Mouse (Mus musculus) layer of hippocampus, adult 9-11 months (tissue): ENCODE results near the gene Shoc2.
"Not testable (repeated sequence)": the region's sequence is repeated elsewhere in the genome, so short reads cannot be mapped to it uniquely, and the experiment has no call there.

Experiments used
- DNase-seq: peaks from one replicate; pipeline ENCODE4 v3.0.0; 2022

Shoc2 gene

DNA sequence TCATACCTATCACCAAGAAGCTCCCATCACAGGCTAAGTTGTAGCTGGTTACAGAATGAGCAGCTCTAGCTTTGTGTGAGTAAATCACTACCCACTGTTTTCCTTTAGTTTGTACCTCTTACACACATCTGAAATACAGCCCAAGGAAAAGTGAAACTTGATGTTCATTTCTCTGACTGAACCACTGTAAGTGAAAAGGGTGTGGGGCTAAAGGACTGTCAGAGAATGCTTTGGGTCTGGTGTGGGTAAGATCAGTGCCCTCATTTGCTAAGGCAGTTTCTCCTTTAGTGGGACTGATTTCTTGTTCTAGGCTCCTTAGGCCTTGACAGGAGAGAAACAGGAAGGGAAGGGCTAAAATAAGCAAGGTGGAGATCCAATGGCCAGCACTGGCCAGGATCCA is 10.1 kb upstream of the Shoc2 start:
- DNase-seq, result no peak

DNA sequence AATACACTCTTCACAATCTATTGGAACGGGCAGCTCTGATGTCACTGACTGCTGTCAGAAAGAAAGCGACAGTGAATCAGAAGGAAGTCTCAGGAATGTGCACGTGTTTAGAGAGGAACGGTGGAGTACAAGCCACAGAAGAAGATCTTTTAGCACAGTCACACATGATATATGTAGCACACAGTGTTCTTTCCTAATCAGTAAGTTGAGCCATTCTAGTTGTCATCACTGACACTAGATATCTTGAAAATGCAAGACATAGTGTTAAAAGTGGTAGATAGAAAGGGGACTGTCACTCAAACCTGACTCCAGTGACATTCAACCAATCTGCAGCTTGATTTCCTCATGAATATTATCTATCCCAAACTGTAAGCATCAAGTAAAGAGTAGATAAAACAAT is 4.6 kb upstream of the Shoc2 start:
- DNase-seq, result no peak

DNA sequence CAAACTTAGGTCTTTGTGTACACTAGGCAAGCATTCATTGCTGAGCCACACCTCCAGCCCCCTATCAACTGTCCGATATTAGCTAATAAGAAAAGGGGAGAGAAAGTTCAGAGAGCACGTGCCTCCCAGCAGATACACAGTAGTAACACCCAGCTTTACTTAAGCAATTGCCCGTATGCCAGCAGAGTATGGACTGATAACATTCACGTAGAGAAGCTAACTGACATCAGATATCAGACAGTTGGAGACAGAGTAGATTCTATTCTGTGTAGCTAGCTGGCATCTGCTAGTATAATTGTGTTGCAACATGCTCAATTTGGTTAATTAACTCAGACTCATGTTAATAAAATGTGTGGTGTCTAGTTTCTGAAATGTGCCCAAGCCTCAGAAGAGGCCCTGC is 3.0 kb upstream of the Shoc2 start:
- DNase-seq, result peak; percentile 34

DNA sequence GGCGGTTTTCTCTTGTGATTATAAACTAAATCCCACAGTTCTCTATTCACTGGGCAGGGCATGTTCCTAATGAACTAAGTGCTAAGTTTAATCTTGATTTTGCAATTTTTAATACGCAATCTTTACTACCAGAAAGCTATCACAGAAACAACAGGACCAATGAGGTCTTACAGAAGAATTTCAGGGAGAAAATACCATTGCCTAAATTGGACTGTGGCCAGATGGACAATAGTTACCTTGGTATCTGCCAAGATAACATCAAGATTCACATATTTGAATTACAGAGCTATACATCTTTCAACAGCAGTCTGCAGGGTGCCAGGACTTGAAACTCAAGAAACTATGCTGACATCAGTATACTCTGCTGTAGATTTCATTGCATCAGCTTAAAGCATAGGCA is 1.8 kb upstream of the Shoc2 start:
- no peak for DNase-seq

DNA sequence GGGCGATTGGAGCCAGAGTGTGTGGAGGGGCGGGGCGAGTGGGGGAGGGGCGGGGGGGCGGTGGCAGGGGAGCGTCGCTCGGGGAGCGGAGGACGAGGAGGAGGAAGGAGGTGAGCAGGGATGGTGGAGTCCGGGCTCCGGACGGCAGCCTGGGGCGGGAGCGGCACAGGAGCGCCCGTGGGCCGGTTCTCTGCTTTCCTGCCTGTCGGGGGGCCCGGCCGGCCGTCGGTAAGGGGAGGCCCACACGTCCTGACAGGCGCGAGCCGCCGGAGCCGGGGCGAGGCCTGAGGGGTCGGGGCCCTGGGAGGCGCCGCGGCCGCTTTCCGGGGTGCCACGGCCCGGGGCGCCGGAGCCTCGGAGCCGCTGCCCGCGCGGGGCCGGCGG is 672 bp downstream of the Shoc2 start:
- no peak for DNase-seq

DNA sequence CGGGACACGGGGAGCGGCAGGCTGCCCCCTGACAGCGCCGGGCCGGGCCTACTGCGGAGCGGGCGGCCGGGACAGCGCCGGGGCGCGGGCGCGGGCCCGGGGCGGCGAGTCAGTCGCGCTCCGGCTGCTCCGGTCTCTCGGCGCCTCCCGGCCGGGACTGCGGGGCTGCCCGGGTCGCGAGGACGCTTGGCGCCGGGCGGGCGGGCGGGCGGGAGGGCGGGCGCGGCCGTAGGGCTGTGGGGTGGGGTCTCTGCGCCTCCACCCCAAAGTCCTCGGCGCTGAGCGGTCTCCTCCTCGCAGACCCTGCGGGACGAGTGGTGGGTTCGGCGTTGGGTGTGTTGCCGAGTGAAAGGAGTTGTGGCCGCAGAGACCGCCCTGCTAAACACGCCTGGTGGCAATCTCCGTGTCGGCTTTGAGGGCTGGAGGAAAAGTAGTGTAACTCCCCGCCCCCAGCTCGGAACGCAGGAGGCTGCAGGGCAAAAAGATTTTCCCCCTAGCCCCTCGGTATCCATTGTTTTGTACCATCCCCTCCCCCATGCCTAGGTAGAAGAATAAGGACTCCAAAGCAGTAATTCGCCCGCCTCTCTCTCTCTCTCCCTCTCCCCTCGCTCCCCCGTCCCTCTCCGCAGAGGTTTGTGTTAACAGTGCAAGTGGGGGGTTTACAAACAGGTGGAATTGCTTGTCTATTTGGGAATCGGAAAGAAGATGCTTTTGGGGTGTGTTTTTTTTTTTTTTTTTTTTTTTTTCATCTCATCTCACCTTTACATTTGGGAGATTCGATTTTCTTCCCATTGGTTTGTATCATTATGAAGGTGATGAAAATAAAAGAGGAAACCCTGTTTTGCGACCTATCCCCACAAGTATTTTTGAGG is 1.3 kb downstream of the Shoc2 start:
- DNase-seq, result peak; percentile 19

DNA sequence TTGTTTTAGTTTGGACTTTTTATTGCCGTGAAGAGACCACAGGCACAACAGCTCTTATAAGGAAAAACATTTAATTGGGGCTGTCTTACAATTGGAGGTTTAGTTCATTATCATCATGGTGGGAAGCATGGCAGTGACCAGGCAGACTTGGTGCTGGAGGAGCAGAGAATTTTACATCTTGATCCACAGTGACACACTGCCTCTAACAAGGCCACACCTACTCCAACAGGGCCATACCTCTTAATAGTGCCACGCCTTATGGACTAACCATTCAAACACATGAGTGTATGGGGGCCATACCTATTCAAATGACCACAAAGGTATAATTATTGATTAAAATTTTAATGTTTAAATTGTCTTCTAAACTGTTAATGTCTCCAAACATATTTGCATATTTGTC is 13.4 kb downstream of the Shoc2 start:
- DNase-seq, result no peak

DNA sequence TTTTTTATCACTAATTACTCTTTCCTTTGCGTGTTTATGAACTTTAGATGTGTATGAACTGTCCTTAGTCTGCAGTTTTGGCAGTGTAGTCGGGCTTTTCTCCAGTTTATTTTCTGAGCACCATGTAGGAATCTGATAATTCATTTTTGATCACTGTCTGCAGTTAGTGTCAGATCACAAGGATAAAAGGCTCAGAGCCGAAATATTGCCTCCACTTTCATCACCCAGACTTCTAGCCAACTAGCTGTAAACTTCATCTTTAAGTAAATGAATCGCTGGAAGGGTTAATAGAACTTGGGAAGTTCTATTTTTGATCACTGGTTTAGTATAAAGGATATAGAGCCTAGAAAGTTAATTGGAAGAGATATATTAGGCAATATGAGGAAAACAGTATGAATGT is 18.4 kb downstream of the Shoc2 start:
- DNase-seq, result no peak

DNA sequence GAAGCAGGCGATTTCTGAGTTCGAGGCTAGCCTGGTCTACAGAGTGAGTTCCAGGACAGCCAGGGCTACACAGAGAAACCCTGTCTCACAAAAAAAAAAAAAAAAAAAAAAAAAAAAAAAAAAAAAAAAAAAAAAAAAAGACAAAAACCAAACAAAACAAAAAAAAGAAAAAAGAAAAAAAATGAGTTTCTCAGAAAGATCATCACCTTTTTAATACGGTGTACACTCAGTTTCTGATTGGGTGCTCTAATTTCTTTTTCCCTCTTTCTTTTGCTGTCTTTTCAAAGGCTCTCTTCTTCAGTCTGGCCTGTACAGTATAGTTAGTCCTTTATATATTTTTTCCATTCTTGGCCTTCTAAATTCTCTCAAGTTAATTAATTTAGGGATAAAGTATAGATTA is 20.2 kb downstream of the Shoc2 start:
- DNase-seq, result not testable (repeated sequence)

DNA sequence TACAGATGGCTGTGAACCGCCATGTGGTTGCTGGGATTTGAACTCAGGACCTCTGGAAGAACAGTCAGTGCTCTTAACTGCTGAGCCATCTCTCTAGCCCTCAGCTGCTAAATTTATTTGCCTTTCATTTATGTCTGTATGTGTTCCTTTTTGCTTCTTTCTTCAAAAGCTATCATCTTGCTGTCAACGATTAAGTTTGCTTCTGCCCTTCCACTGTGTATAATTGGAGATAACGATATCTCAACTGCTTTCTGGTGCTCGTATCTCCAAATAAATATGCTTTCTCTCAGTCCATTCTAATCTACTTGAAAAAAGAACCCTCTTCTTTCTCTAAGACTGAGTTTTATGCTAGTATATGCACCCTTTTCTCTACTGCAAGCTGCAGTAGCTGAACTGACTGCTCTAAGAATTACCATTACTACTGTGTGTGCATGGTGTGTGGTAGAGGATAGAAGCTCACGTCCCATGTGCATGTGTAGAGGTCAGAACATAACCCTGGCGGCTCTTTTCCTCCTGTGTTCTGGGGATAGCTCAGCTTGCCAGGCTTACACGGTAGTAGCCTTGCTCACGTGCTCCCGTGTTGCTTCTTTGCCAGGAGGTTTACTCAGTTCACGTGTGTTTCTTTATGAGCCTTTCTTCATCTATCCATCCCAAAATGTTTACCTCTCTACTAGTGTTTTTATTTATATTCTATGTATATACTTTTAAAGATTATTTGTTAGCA is 21.0 kb downstream of the Shoc2 start:
- DNase-seq, result no peak

DNA sequence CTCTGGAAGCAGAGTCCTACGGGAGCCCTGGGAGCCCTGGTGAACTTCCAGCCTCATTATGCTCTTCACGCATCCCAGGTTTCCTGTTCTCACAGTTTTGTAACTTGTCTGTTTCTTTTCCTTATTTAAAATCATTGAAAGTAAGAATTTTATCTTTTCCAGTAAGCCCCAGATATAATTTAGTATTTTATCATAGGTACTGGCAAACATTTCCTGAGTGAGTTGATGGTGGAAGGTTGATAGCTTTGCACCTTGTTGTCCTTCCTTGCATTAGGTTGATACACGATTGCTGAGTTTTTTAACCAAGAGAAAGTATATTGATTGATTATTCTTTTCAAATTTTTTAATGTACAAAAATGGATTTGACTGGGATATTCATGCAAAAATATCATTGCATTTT is 25.1 kb downstream of the Shoc2 start:
- DNase-seq, result no peak

DNA sequence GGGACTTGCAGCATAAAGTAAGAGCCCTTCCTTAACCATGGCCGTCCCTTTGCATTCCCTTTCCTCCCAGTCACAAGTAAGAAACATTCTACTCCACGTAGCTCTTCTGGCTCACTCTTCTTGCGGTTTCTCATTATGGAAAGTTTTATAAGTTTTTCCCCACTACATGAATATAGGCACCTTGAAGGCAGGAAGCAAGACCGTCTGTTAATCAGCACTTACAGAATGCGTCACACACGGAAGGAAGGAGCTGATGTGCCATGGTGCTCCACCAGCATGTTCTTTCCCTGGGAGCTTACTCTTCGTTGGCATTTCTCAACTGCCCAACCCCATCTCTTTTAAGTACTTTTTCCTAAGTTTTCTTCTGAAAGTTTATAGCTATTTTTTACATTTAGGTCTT is 27.8 kb downstream of the Shoc2 start:
- no peak for DNase-seq

DNA sequence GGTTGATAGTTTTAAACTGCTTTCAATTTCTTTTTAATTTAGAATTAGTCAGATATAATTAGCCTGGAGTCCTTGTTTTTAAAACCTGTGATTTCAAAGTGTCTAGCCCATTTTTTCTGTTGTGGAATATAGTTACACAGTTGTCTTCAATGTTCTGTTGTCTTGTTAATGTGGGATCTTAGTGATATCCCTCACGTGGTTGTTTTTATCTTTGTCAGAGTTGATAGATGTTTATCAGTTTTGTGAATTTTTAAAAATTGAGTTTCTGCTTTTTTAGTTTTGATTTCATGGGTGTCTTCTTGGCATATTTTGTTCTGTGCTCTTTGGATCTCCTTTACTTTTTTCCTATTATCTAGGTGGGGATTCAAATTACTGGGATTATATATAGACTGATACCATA is 29.6 kb downstream of the Shoc2 start:
- no peak for DNase-seq

DNA sequence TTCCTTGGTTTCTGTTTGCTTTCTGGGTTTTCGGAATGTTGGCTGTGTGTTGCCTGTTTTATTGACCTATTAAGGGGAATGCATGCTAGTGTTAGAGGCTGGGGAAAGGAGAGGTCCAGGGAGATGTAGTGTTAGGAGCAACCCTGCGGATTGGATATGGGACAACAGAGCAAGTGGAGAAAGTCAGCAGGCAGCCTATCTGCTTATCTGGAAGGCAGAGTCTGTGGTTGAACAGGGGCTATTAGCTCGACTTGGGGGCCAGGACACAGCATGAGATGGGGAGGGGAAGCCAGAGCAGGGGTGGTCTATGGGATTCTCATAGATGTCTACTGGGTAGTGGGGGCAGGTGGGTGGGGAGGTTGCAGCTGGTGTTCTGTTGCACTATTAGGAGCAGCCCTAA is 37.9 kb downstream of the Shoc2 start:
- no peak for DNase-seq

DNA sequence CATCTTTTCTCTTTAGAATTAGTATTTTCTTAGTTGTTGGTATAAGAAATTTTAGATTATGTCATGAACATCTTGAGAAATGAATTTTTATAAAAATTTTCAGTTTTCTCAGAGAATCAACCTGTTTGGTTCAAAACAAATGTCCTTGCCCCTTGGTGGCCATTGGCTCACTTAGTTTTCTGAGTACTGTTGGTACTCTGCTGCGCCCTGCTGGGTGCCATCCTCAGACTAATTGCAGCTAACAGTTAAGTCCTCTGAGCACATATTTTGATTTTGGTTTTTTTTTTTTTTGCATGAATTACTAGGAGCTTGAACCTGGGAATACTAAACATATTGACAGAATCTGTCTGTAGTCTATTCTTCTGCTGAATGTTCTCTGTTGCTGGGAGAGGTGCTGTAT is 39.2 kb downstream of the Shoc2 start:
- DNase-seq, result no peak

DNA sequence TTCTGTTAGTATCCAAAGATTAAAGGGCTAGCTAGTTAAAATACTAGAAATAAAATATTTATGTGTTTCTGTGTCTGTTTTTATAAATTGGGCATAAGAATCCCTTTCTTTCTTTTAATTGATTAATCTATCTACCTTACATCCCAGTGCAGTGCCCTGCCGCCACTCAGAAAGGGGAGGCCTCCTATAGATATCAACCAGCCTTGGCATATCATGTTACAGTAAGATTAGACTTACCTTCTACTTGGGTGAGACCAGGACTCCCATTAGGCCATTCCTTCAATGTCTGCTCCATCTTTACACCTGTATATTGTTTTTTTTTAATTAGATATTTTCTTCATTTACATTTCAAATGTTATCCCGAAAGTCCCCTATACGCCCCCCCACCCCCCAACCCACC is 40.5 kb downstream of the Shoc2 start:
- DNase-seq, result no peak

DNA sequence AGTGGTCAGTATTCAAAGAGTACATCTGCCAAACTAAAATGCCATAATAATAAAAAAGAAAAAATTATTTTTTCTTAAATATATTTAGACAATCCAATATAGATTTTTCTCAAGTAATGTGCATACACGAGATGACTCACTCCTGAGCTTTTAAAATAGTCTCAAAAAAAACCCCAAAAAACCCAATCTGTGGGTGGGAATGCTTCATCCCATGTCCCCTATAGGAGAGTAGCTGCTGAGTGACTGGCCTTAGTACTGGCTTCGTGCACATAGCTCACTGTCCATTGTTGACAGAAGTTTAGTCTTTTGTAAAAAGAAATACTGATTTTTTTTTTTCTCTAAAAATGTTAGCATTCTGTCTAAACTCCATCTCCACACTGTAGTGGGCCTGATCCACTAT is 46.4 kb downstream of the Shoc2 start:
- no peak for DNase-seq

DNA sequence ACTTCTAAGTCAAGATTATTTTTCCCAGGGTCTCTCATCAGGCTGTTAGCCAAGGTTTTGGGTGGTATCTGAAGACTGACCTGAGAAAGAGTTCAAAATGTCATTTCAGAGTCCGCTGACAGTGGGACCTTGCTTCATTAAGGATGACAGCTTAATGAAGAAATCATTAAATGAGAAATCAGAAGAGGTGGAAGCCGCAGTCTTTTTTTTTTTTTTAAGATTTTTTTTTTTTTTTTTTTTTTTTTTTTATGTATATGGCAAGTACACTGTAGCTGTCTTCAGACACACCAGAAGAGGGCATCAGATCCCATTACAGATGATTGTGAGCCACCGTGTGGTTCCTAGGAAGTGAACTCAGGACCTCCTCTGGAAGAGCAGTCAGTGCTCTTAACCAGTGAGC is 49.8 kb downstream of the Shoc2 start:
- no peak for DNase-seq

DNA sequence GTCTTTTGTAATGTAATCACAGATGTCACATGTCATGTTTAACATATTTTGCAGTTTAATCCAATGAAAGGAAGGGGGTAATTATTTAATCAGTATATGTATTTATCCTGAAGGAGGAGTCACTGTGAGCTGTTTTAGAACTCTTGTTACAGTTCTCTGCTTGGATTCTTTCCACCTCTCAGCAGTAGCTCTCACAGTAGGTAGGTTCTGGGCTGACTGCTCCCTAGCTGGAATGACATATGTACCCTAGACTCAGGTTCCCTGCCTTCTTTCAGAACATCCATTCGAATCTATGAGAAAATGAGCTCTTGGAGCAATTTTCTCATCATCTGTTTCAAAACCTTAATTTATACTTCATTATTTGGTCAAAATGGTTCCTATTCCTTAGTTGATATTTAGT is 50.2 kb downstream of the Shoc2 start:
- no peak for DNase-seq

DNA sequence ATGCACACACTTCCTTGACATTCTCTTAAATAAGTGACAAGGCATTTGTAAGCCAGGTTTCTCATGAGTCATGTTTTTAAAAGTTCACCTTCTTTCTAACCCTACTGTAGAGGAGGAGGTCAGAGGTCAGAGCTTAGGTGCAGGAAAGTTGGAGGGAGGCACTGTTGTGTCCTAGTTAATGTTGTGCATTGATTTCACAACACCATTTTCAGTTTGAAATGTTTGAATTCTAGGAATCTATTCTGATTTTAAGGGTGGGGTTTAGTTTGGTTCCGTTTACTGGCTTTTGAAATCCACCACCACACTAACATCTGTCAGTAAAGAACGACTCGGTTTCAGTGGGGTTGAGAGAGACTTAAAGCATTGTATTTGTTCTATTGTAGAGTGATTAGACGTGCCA is 66.9 kb downstream of the Shoc2 start:
- DNase-seq, result no peak

DNA sequence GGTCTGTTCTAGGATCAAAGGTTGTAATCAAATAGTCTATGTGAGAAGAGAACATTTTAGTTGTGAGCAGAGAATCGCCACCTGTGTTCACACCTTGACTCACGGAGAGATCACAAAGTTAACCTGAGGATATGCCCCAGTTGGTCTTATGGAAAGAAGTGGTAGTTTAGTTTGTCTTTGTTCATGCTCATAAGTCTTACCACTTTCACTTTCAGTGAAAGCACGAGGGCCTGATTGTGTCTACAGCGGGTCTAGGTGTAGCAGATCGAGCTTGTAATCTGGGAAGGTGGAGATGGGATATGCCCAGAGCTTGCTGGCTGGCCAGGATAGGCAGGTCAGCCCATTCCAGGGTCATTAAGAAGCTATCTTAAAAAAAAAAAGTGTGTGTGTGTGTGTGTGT is 70.9 kb downstream of the Shoc2 start:
- DNase-seq, result no peak

DNA sequence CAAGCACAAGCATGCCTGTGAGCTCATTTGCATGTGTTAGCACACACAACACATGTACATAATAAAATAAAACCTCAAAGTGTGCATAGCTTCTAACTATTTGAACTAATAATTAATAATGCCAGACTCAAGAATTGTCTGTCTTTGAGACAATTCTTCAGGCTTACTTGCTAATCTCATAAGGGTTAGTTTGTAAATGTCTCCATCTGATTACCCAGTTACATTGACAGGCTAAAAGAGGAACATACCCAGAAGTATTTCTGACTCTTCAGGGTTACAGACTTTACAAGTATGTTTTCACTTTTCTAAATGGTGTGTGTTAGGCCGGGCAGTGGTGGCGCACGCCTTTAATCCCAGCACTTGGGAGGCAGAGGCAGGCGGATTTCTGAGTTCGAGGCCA is 71.4 kb downstream of the Shoc2 start:
- no peak for DNase-seq

DNA sequence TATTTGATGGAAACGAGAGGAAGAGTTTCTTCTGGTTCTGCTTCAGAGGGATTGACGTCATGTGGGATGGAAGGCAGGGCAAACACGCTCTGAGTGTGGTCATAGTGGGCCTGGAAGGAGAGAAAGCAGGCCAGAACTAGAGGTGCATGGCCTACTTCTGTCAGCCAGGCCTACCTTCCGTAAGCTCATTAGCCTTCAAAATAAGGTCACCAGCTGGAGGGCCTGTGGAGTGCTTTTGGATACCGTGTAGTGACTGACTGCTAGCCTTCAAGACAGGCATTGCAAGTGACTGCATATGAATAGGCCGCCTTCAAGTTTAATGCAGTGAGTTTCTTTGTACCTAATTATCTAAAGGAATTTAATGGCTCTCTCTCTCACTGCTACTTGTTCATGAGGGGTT is 91.0 kb downstream of the Shoc2 start:
- no peak for DNase-seq

DNA sequence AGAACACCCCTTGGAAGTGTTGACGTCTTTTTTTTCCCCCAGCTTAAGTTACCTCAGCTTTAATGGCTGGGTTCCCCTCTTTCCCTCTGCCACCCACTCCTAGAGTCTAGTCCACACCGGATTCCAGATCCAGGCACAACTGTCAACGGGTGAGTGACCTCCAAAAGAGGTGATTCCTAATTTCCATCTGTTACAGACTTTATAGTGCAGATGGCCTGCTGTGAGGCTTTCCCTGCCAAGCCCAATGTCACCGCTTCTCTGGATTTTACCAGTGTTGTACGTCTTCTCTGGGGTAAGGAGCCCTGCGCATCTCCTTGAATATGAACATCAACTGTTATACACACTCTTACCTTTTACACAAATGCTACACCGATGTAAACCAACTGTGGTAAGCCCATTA is 95.3 kb downstream of the Shoc2 start:
- no peak for DNase-seq
